Mouse (Mus musculus) adrenal gland, adult 18-20 months (tissue): ENCODE measurements at regions not wholly inside any gene's neighbourhood (a gene's known extent, or its start where the extent isn't known, plus 50 kb on each side); places are given as distances from the start of the nearest gene placed in this dataset.

Source experiments
- DNase-seq, 2 experiments: peaks; one replicate each; pipeline ENCODE4 v3.0.0; 2021 to 2022; ENCODE audit warnings: low spot score in 2 of 2

GRCm38 (mm10) chr6:127378701-127379100 lies 67.9 kb upstream of the Parp11 start:
- no peak for DNase-seq

- DNase-seq = no peak
These were observed 67.1 kb upstream of the Parp11 start for GRCm38 (mm10) chr6:127379511-127379910.

DNA sequence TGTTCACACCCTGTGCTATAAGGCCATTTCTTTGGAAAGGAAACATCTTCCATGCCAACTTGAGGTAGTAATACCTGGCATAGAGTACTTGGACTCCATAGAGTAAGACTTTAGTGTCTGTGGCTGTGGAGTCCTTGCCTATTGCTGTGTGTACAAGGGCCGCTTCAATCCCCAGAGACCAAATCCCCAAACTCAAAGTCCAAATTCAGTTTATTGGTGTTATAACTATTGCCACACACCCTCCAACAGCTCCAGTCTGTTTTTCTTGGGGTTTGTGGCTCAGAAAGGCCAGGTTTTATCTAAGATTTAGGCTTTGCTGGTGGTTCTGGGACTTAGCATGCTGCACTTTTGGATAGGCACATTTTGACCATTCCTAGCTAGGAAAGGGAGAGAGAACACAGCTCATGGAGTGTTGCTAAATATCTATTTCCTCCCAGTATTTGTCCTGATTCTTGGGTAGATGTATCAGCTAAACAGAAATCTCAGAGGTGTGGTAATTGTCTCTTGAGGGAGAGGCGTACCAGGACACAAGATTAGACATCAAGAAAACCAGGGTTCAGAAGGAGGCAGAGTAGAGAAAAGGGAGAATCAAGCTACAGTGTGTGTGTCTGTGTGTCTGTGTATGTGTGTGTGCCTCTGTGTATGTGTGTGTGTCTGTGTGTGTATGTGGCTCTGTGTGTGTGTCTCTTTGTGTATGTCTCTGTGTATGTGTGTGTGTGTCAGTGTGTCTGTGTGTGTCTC lies 65.3 kb upstream of the Parp11 start:
- no peak for DNase-seq

- DNase-seq = no peak
These were observed 55.2 kb upstream of the Parp11 start for GRCm38 (mm10) chr6:127391258-127392011.

GRCm38 (mm10) chr6:127392012-127392798 lies 54.4 kb upstream of the Parp11 start:
- DNase-seq = no peak

- DNase-seq = no peak
These were observed 53.9 kb upstream of the Parp11 start for GRCm38 (mm10) chr6:127392799-127393172.

DNA sequence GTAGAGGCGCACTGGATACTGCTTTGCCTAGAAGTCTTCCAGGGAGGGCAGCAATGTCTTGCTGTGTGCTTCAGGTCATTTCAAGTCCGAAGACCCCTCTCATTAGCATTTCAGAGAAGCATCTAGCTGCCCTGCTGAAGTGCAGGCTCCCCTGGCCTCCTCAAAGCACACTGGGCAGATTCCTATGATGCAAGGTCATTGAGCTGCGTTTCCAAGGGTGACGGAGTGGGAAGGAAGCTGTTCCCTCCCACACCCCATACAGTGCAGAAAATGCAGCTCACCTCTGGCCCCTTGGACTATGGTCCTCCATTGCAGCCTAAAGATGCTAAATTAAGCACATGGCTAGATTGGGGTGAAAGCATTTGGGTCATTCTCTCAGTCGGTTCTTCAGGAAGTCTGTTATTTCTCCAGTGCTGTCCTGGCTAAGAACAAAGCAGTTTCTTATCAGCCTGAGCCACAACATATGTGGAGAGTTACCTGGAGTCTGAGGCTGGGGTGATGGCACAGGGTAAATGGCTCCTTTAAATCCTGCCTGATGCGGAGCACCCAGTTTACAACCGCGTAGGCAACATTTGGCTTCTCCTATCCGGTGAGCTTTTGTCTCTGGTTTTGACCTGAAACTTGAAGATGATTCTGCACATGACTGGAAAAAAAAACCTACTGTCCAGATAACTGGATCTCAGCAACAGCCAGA lies 52.6 kb upstream of the Parp11 start:
- no peak for DNase-seq
